Mouse (Mus musculus): ENCODE data around the gene Nav3. TPM values are rescaled to one million over a fixed set of nuclear protein-coding genes. Genes with fewer than 3 reads are reported as not detected.

Gene Nav3
- total RNA-seq, 4 experiments from 2014 or later: 78.0 to 87.9 (median 83.6) TPM

GRCm38 (mm10) chr10:109921368-109921767, 534.6 kb downstream of the Nav3 start:
- DNase-seq (ENCODE audit: low spot score in 2 of 2): no peak

GRCm38 (mm10) chr10:109920607-109921187, 535.3 kb downstream of the Nav3 start:
- DNase-seq (ENCODE audit: low spot score in 2 of 2): peak; percentile 42 to 61

DNA sequence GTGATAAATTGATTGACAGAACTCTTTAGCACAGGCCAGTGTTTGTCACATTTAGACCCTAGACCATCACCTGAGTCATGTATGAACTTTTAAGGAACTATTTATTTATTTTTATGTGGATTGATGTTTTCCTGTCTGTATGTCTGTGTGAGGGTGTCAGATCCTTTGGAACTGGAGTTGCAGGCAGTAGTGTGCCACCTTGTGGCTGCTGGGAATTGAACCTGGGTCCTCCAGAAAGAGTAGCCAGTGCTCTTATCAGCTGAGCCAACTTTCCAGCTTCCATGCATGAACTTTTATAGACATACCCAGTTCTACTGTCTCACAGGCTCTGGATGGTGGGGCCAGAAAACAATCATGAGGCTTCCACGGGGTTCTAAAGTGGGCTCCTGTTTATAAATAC, 536.5 kb downstream of the Nav3 start:
- DNase-seq (ENCODE audit: low spot score in 2 of 2): no peak

DNA sequence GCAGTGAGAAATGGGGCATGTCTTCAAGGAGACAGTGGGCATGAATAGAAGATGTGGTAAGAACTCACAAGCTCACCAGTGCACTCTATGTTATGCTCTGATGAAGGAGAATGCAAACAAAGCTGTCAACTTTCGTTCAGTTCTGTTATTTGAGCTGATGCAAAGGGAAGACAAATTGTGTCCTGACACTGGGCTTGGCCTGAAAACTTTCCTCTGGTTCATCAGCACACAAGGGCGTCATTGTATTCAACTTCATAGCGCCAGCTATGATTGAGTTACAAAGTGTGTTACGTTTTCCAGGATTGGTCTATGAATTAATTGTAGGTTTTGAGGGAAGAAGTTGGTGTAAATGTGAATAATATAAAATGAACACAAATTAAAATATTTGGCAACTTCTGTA, 548.8 kb downstream of the Nav3 start:
- no peak for DNase-seq (ENCODE audit: low spot score in 2 of 2)

DNA sequence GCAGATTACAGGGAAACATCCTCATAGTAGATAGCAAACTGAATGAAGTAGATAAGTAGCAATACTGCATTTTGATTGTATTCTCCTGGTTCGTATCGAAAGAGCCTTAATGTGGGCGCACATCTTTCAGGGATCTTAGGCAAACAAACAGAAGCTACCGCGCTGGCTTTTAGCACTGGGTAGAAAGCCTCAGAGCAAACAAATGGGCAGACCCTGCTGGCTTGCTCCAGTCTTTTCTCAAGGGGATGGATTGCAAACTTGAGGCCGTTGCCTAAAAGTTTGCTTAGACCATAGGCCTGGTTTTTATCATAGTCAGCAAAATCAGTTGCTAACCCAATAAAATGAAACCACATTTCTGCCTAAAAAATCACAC, 549.6 kb downstream of the Nav3 start:
- DNase-seq (ENCODE audit: low spot score in 2 of 2): no peak

DNA sequence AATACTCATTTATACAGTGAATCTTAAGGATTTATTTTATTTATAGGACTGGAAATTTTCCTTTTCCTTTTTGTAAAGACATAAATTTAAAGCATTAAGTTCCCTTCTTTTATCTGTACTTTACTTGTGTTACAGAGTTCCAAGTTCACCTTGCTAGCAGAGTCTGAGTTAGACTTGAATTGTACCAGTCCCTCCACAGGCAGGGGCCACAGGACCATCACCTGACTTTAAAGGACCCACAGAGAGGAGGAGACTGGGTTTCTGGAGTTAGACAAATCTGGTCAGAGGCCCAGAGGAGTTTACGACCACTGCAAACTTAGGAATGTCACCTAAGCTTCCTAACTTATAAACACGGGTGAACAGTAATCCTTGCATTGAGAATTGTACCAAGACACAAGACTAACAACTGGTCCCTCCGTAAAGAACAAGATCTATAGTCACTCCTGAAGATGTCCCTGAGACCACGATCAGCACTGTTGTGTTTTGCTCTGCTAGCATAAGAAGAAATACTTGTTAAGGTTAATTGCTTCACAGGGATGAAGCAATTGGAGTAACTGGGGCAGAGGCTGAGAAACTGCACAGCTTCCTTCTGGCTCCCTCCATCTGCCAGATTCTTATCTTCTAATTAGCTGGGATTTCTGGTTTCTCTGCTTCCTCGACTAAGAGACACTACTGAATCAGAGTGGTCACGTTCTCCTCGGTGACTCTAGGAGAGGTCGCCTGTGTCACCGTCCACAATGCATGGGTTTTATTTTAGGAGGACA, 550.2 kb downstream of the Nav3 start:
- no peak for DNase-seq (ENCODE audit: low spot score in 2 of 2)

GRCm38 (mm10) chr10:109904841-109905240, 551.2 kb downstream of the Nav3 start:
- no peak for DNase-seq (ENCODE audit: low spot score in 2 of 2)

DNA sequence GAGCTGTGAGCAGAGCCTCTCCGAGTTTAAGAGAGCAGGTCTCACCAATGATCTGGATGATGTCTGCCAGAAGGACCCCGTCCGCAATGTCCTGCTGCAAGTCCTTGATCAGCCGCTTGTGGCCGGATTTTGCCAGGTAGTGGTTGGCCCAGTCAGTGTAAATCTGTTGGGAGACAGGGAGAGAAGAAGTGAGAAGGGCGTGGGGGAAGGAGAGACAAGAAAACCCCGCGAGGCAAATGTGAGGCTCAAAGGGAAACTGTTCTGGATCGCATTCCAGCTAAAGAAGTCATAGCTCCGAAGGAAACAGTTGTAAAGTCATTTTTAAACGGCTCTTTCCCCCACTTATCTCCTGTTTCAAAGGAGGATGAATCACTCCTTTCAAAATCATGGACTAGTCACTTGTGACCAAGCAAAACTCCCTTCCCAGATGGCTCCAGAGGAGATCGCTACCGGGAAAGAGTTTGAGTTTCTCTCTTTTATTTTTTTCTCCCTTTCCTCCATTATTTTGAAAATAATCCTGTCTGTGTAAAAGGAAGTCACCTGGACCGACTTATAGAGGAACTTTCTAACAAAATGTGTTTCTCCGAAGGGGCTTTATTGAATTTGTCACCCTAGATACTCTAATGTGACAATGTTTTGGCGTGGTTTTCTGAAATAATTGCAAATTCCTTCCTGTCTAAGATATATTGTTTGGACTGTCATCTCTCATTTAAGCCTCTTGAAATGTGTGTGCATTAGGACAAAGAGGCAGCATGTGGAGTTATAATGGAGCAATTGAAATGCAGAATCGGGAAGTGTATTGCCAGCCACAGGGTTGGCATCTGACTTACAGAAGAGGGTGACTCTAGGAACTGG, 552.1 kb downstream of the Nav3 start:
- DNase-seq (ENCODE audit: low spot score in 2 of 2): no peak

DNA sequence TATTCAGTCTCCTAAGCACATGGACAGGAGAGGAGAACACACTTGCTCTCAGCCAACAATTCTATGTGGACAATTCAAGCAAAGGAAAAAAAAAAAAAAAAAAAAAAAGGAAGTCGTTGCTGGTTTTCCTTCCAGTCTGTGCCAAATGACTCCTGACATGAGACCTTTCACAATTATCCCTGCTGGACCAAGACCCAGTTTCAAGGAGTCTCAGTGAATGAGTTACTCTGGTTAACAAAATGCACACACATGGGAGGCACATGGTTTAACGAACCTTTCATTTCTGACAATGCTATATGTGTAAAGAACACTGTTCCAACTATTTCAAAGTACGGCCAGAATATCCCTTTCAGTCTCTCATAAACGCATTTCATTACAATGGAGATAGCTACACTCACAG, 552.8 kb downstream of the Nav3 start:
- no peak for DNase-seq (ENCODE audit: low spot score in 2 of 2)

DNA sequence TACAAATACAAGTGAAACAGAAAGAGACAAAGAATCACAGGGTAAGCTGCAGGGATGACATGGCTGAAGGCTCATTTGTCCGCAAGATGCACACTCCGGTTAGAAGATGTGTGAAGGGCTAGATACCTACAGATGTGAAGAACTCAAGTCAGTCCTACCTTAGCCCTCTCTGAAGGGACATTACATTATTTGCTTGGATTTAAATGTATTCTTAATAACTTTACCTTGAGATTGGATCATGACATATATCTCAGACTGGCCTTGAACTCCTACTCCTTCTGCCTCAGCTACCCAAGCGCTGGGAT, 566.9 kb downstream of the Nav3 start:
- DNase-seq (ENCODE audit: low spot score in 2 of 2): no peak

DNA sequence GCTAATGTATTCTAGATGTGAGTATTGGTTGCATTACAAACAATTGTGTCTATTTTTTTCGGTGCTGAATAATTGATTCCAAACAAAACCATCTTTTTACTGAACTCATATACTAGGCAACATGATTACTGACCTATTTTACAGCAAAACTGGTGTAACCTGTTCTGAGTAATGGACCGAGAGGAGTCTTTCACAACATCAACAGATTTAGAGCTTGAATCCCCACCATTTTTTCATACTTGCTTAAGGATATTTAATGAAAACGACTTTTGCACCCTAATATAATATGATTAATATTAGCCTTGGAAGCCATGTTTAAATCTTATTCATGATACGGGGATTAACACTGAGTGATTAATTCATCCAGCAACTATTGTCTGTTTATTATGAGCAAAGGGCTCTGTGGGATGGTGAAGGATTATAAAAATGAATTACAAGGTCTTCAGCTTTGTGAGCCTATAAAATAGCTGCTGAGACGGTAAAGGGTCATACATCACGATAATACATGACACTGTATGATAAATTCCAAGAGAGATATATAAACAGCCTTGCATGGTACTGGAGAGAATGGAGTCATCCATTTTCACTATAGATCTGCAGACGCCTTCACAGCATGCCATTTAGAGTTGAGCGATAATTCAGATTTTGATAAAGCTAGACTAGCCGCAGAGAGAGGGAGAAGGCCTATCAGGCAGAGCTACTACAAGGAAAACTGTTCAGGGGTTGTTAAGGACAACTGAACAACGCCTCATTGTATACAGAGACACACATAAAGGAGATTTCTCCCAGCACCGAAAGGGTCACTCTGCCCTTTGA, 567.4 kb downstream of the Nav3 start:
- DNase-seq (ENCODE audit: low spot score in 2 of 2): no peak

DNA sequence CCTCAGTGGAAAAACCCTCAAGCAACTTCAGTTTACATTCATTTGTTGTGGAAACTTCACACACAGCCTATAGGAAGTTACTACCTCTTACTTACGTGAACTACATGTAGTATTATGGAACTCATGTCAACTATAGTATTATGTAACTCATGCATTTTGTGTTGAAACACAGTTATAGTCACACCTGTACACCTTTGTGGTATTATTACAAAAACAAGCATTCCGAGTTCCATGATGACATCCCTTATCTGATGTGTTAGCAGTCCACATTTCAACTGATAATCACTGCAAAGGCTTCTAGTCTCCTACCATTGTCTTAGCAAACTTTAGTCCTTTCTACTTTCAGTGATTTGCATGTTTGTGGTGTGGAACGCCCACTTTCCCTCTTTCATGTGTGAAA, 568.8 kb downstream of the Nav3 start:
- DNase-seq (ENCODE audit: low spot score in 2 of 2): no peak

DNA sequence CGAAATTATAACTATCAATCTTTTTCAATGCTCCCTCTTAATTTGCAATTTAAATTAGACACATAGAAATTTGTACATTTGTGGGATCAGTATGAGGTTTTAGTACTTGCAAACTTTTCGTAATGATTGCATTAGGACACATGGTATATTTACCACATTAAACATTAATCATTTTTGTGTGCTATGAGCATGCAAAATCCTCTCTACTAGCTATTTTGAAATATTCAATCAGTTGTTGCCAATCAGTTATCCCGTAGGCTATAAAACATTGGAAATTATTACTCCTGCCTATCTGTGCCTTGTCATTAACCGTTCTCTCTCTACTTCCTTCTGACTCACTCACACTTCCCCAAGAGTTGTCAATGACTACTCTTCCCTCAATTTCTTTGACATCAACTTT, 579.9 kb downstream of the Nav3 start:
- no peak for DNase-seq (ENCODE audit: low spot score in 2 of 2)

DNA sequence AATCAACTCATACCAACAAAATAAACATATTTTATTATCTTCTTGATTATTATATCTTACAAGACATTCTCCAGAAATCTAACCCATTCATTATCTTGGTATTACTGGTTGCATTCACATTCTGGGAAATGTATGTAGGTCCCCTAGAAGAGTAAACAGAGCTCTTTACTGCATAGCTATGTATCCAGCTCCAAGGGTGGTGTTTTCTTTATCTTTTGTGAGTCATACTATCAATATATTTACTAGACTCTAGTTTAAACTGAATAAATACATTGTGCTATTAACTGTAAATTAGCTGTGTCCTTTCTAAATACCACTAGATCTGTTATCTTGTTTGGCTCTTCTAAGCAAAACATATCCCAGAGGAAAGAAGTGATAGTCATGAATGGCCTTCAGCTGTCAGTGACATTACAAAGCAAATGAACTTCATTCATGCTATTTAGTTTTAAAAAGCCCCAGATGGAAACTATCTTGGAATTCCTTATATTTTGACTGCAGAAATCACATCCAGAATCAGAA, 580.6 kb downstream of the Nav3 start:
- DNase-seq (ENCODE audit: low spot score in 2 of 2): no peak

DNA sequence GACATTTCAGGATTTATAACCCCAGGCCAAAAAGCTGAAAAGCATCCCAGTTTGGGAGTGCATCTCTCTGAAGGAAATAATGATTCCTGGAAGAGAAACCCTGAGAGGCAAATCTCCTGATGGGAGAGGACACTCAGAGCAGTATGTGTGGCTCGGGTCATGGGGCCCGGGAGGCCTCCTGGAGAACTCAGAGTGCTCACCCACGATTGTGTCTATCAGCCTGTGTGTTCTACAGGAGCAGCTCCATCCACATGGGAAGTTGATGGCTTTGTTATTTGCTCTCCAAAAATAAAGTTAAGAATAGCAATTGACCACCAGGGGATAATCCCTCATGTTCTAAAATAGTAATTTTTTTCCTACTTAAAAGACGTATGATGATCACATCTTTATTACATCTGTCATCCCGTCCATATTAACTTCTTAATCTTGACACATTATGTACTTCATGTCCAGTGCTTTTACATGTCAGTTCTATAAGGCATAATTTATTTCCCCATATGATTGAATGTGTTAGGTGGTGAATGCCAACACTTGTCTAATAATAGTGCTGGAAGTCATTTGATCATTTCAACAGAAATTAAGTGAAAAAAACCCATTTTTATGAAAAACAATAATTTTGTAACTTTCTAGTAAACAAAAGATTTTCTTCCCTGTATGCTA, 581.2 kb downstream of the Nav3 start:
- DNase-seq (ENCODE audit: low spot score in 2 of 2): no peak

- no peak for DNase-seq (ENCODE audit: low spot score in 2 of 2)
Observed at GRCm38 (mm10) chr10:109866063-109866462, 589.9 kb downstream of the Nav3 start.

DNA sequence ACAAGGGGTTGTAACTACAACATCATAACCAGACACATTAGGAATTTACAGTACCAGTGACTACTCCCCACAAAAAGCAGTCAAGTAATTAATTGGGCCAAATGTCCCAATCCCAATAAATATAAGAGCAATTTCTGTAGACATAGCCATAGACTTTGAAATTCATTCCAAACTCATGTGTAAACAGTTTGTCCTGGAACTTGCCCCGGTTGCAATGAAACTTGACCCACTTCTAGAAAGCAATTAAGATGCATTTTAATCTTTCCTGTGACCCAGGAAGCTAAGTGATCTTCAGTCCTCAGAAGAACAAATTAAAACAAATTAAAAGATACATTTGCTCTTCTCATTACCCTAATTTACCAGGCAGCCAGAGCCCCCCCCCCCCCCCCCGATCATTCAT, 590.6 kb downstream of the Nav3 start:
- DNase-seq (ENCODE audit: low spot score in 2 of 2): no peak

- DNase-seq (ENCODE audit: low spot score in 2 of 2): peak in 1 of 2 experiments; percentile 61
Observed at GRCm38 (mm10) chr10:109864708-109865107, 591.3 kb downstream of the Nav3 start.

GRCm38 (mm10) chr10:109861275-109861674, 594.7 kb downstream of the Nav3 start:
- no peak for DNase-seq (ENCODE audit: low spot score in 2 of 2)

DNA sequence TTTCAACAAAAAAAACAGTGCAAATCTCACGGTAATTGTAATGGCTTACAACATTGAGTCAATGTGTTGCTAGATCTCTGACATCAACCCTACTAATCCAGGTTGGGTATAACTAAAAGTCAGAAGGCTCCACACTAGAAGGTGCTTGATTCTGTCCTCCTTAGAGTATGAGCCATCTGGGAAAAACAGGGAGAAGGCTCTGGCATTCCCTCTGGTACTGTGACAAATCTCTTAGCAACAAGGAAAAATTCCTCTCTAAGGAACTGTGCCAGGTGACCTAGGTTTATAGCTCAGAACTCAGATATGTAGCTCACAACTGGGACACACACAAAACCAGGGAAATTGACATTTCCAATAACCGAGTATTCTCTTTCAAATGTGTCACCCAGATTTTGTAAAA, 597.4 kb downstream of the Nav3 start:
- no peak for DNase-seq (ENCODE audit: low spot score in 2 of 2)

- no peak for DNase-seq (ENCODE audit: low spot score in 2 of 2)
Observed at GRCm38 (mm10) chr10:109852392-109852791, 603.6 kb downstream of the Nav3 start.

Data from layer of hippocampus, adult 8-10 months (tissue).